Mouse (Mus musculus) stomach, postnatal 0 days (tissue): ENCODE results near the gene Col6a6.

Experiments used
- CTCF ChIP-seq: IDR thresholded peaks from 2 replicates; pipeline ENCODE4 v1.5.1; 2016; ENCODE audit warnings: antibody characterized with exemption, low read depth, mild to moderate bottlenecking, moderate library complexity
- EP300 ChIP-seq: optimal IDR thresholded peaks from 2 replicates; pipeline ENCODE3; 2016; ENCODE audit warnings: antibody characterized with exemption

DNA sequence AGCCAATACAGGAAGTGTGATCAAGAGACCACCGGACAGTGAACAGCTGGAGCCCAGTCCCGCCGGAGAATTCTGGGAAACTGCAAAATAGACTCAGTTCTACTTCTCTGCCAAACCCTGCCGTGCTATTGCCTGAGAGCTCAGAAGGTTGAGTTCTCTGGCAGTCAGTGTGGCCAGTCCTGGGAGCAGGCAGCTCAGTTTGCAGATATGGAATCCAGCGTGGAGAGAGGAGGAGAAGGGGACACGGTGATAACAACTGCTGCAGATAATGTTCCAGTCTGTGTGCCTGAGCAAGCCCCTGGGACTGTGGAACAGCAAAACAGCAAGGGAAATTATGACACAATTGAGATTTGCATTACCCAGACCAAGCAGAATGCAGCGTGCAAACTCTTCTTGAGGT, 7.6 kb upstream of the Col6a6 start:
- TF ChIP-seq EP300 = no peak
- TF ChIP-seq CTCF = no peak
